Mouse (Mus musculus) heart, embryonic 14.5 days (tissue): ENCODE data around the gene Pth1r. TPM values are rescaled to one million over a fixed set of nuclear protein-coding genes. Genes with fewer than 3 reads are reported as not detected.

ENCODE experiments used
- ATAC-seq: fragments of 200-750 bp; cut with Nextera tagmentation; 2 replicates; pipeline ENCODE4 v1.8.0; 2017; ENCODE audit warnings: low read depth, moderate TSS enrichment; ENCODE audit not compliant: insufficient number of reproducible peaks, insufficient read depth, low FRiP score
- H3K27ac ChIP-seq, 2 experiments: fragments of 200-500 bp in 1 of 2; fragments of 300-500 bp in 1 of 2; sonication (generic) in 1 of 2; replicated peaks in 1 of 2; 2 replicates each; pipeline ENCODE4 v1.5.1; 2012 to 2014; ENCODE audit warnings: low read depth in 2 of 2, low read length in 2 of 2, control low read depth in 1 of 2, mild to moderate bottlenecking in 1 of 2, mixed read lengths in 1 of 2; ENCODE audit not compliant: control insufficient read depth in 1 of 2, insufficient read depth in 1 of 2
- H3K27me3 ChIP-seq: fragments of 300-500 bp; sonication (generic); 2 replicates; pipeline ENCODE4 v1.6.1; 2014; ENCODE audit warnings: mild to moderate bottlenecking, low read length, control low read depth; ENCODE audit not compliant: control insufficient read depth, insufficient read depth
- H3K36me3 ChIP-seq: fragments of 300-500 bp; sonication (generic); 2 replicates; pipeline ENCODE4 v1.6.1; 2014; ENCODE audit warnings: mild to moderate bottlenecking, control low read depth, low read length, mixed read lengths; ENCODE audit not compliant: control insufficient read depth, insufficient read depth
- H3K4me1 ChIP-seq, 2 experiments: fragments of 200-500 bp in 1 of 2; fragments of 300-500 bp in 1 of 2; sonication (generic) in 1 of 2; 2 replicates each; pipeline ENCODE4 v1.6.1; 2012 to 2014; ENCODE audit warnings: low read length in 2 of 2, control low read depth in 1 of 2, mixed read lengths in 1 of 2; ENCODE audit not compliant: control insufficient read depth in 2 of 2, insufficient read depth in 2 of 2
- H3K4me2 ChIP-seq: fragments of 300-500 bp; sonication (generic); 2 replicates; pipeline ENCODE4 v1.6.1; 2014; ENCODE audit warnings: mild to moderate bottlenecking, low read length
- H3K4me3 ChIP-seq, 2 experiments: fragments of 200-500 bp in 1 of 2; fragments of 300-500 bp in 1 of 2; sonication (generic) in 1 of 2; 2 replicates each; pipeline ENCODE4 v1.5.1; 2012 to 2014; ENCODE audit warnings: low read length in 2 of 2, mild to moderate bottlenecking in 2 of 2, control low read depth in 1 of 2, low read depth in 1 of 2, moderate library complexity in 1 of 2; ENCODE audit not compliant: control insufficient read depth in 1 of 2, insufficient read depth in 1 of 2
- H3K9ac ChIP-seq: fragments of 300-500 bp; sonication (generic); 2 replicates; pipeline ENCODE4 v1.6.1; 2014; ENCODE audit warnings: mild to moderate bottlenecking, low read length
- H3K9me3 ChIP-seq: fragments of 300-500 bp; sonication (generic); 2 replicates; pipeline ENCODE4 v1.6.1; 2016; ENCODE audit warnings: low read length, control low read depth; ENCODE audit not compliant: control insufficient read depth
- WGBS: fragments of 180-500 bp; shearing (Covaris S2); extraction: QIAGEN DNeasy Blood & Tissue Kit; methylation state at CpG from one replicate; pipeline ENCODE4 v1.1.7; 2014; 5-methylcytosine and 5-hydroxymethylcytosine counted together
- polyA plus RNA-seq: library from polyadenylated mRNA; unstranded; fragments of >200 nt; fragmentation: Nextera tagmentation; extraction: Ambion mirVana; gene quantifications from 2 replicates; pipeline ENCODE4 v1.2.1, GENCODE M21; 2014

Pth1r gene
- polyA plus RNA-seq, 1 experiment from 2014 or later: 22.2 TPM

DNA sequence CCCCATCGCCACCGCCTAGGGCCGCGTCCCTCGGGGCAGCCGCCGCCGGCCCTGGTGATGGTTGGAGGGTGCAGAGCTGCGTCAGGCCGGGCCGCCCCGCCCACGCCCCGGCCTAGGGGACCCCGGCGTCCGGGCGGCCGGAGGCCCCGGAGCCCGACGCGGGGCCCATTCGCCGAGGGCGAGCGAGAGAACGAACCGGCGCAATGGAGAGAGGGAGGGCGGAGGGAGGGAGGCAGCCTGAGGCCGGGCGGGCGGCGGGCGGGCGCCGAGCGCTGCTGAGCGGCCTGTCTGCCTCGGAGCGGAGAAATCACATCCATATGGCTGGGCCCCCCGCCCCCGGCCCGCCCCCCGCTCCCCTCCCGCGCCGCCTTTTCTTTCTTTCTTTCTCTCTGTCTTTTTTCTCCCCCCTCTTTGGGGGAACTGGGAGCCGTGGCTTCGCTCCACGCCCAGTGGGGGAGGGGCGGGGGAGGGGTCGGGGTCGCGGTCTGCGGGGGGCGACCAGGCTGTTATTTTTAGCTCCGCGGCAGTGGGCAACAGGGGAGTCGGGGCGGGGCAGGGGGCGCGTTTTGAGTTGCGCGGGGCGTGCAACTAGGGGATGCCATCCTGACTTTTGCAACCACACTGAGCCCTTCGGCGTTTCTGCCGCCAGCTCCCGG lies 4.5 kb downstream of the Pth1r start:
- WGBS: under 1% methylated on average over 42 of the region's 71 CpGs

DNA sequence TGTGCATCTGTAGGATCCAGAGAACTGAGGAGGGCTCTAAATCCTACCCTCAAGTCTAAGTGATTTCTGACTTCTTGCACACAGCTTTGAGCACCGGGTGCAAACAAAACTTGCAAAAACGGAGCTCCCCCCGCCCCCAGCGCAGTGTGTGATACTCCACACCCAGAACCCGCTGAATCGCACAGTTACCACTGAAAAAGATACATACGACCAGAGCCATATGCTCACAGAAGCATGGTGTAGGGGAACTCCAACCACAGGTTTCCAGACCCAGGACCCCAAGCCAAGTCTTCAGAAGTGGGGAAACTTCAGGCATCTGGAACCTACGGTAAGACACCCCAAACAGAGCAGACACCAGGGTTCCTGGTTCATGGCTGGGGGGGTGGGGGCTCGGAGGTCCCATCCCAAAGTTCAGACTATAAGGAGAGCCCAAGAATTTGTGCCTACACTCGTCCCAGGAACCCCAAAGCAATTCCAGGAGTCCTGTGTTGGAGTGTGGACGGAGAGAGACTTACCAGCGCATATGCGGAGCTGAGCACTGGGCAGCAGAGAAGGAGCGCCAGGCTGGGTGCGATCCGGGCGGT lies 5.1 kb downstream of the Pth1r start, which contains the start of gene Myl3:
Gene Myl3 (plus strand): TSS at position 151 of the 584 bp plus-strand sequence.
- WGBS: 6% methylated on average over 17 of the region's 17 CpGs
- no peaks in the 10 kb centered on the region for H3K9me3 ChIP-seq
- H3K4me1 ChIP-seq: peaks cover 16 to 20% of the 10 kb centered on the region in 2 experiments
- H3K27me3 ChIP-seq: peaks cover 10% of the 10 kb centered on the region; the same call in 1 of the 2 replicates
- no peak for ATAC-seq
- peak within 1 kb of the TSS in 1 of 2 experiments; percentile 86; a peak in 2 of 4 replicates for H3K27ac ChIP-seq
- peak within 1 kb of the TSS; percentile 89 for H3K9ac ChIP-seq
- peaks cover 18% of the 10 kb centered on the region for H3K36me3 ChIP-seq
- H3K4me3 ChIP-seq: peak within 1 kb of the TSS; percentile 63 to 97
- peak within 1 kb of the TSS; percentile 88 for H3K4me2 ChIP-seq

More for the DNA sequence above, 4.5 kb downstream of the Pth1r start:
- H3K27me3 ChIP-seq: peaks cover 10% of the 10 kb centered on the region; the same call in 1 of the 2 replicates
- no peaks in the 10 kb centered on the region for H3K9me3 ChIP-seq
- peak overlapping the region; percentile 63 to 97 for H3K4me3 ChIP-seq
- H3K4me2 ChIP-seq: peak overlapping the region; percentile 88
- H3K36me3 ChIP-seq: peaks cover 18% of the 10 kb centered on the region
- peak; percentile 72 for ATAC-seq
- peaks cover 17% of the 10 kb centered on the region in 2 experiments for H3K4me1 ChIP-seq
- H3K9ac ChIP-seq: peak overlapping the region; percentile 89
- peak overlapping the region; percentile 82 to 86 for H3K27ac ChIP-seq

GRCm38 (mm10) chr9:110739961-110740360 lies 7.0 kb downstream of the Pth1r start:
- Histone ChIP-seq H3K4me3 (no peak overlapping the region), H3K4me1 (peaks cover 11 to 17% of the 10 kb centered on the region in 2 experiments), H3K9me3 (no peaks in the 10 kb centered on the region), H3K36me3 (peaks cover 18% of the 10 kb centered on the region), H3K27ac (no peak overlapping the region), H3K9ac (no peak overlapping the region), H3K27me3 (peaks cover 10% of the 10 kb centered on the region; the same call in 1 of the 2 replicates), H3K4me2 (no peak overlapping the region)
- ATAC-seq: no peak
- 95% methylated on average over 7 of the region's 7 CpGs for WGBS

- Histone ChIP-seq H3K4me2 (no peak overlapping the region), H3K9ac (no peak overlapping the region), H3K9me3 (no peaks in the 10 kb centered on the region), H3K4me3 (no peak overlapping the region), H3K36me3 (peaks cover 18% of the 10 kb centered on the region), H3K27me3 (no peaks in the 10 kb centered on the region), H3K4me1 (peaks cover 16 to 30% of the 10 kb centered on the region in 2 experiments), H3K27ac (no peak overlapping the region)
- WGBS: 28% methylated on average over 1 of the region's 1 CpGs
- no peak for ATAC-seq
These were observed 8.9 kb downstream of the Pth1r start for GRCm38 (mm10) chr9:110738054-110738453.

GRCm38 (mm10) chr9:110736362-110736761 lies 10.6 kb downstream of the Pth1r start:
- Histone ChIP-seq H3K4me2 (no peak overlapping the region), H3K36me3 (peaks cover 18% of the 10 kb centered on the region), H3K4me3 (no peak overlapping the region), H3K4me1 (peaks cover 25 to 39% of the 10 kb centered on the region in 2 experiments), H3K9ac (no peak overlapping the region), H3K9me3 (no peaks in the 10 kb centered on the region), H3K27me3 (no peaks in the 10 kb centered on the region), H3K27ac (0 out of 4 replicates have a peak overlapping the region, but pooled peaks of 1 of the 2 experiments have one; percentile 11)
- ATAC-seq: no peak
- WGBS: 45% methylated on average over 7 of the region's 9 CpGs

GRCm38 (mm10) chr9:110734154-110734553 lies 12.8 kb downstream of the Pth1r start:
- no peaks in the 10 kb centered on the region for H3K27me3 ChIP-seq
- H3K27ac ChIP-seq: no peak overlapping the region
- H3K9ac ChIP-seq: no peak overlapping the region
- H3K36me3 ChIP-seq: peaks cover 18% of the 10 kb centered on the region; the same call in 1 of the 2 replicates
- H3K4me1 ChIP-seq: peaks cover 19 to 48% of the 10 kb centered on the region in 2 experiments
- no peak overlapping the region for H3K4me3 ChIP-seq
- H3K4me2 ChIP-seq: no peak overlapping the region
- H3K9me3 ChIP-seq: no peaks in the 10 kb centered on the region
- 76% methylated on average over 7 of the region's 7 CpGs for WGBS
- ATAC-seq: no peak

GRCm38 (mm10) chr9:110733102-110733501 lies 13.8 kb downstream of the Pth1r start:
- H3K9ac ChIP-seq: peak overlapping the region; percentile 65
- peak overlapping the region; percentile 35 to 52 for H3K4me3 ChIP-seq
- ATAC-seq: no peak
- H3K4me2 ChIP-seq: peak overlapping the region; percentile 73
- 10% methylated on average over 8 of the region's 8 CpGs for WGBS
- peaks cover 19 to 48% of the 10 kb centered on the region in 2 experiments for H3K4me1 ChIP-seq
- peak overlapping the region; percentile 9 to 35; a peak in 2 of 4 replicates for H3K27ac ChIP-seq
- no peaks in the 10 kb centered on the region for H3K9me3 ChIP-seq
- no peaks in the 10 kb centered on the region for H3K27me3 ChIP-seq
- H3K36me3 ChIP-seq: peaks cover 13% of the 10 kb centered on the region; the same call in 1 of the 2 replicates
